In genomic region chr1:135843519-135844262, GRCm38 (mm10) we compare ENCODE assay signal across 30 mouse cellular contexts. TPM values are rescaled to one million over a fixed set of nuclear protein-coding genes. Genes with fewer than 3 reads are reported as not detected.
DNase-seq lines count a peak whose midpoint lies in the region; ATAC-seq and TF ChIP-seq lines count a peak whose summit lies in the region.
"Had no signal": no experiment of that assay in that cellular context is flagged by ENCODE, and none has a peak within 500 bp of the region (broad histone marks: within the 10 kb centered on the region; RNA-seq: fewer than 3 reads in every experiment).

No protein-coding gene starts in this region.

- TF ChIP-seq RAD21 in CH12.LX (IDR thresholded peaks at IDR 0.05; ENCODE audit: low read depth, low read length): no peak

- dilution Hi-C loops in CH12.LX (cut with MboI; ENCODE audit: extremely low pct_ligation_motif_present, extremely low pct_unique_long_range_greater_than_20kb, low sequenced_read_pairs): no loop called here

- ATAC-seq in heart, embryonic 12.5 days (ENCODE audit: insufficient number of reproducible peaks, low FRiP score): no peak
- ATAC-seq in heart, embryonic 15.5 days (replicated peaks; ENCODE audit: insufficient number of reproducible peaks, insufficient read depth, low FRiP score, low read depth): no peak
- 0 out of 2 replicates have a peak, but pooled peaks have one; percentile 22 for ATAC-seq in monocyte, adult 5-6 weeks (replicated peaks; ENCODE audit: insufficient number of reproducible peaks, low FRiP score, low TSS enrichment, poor library complexity, severe bottlenecking)
- ATAC-seq: forebrain, embryonic 13.5 days; hindbrain, embryonic 16.5 days; midbrain, embryonic 15.5 days; Patski had no signal

- peak overlapping the region; percentile 21 for H3K9ac ChIP-seq in heart, embryonic 12.5 days
- H3K9ac ChIP-seq in CH12.LX (ENCODE audit: insufficient read depth, low read depth): no peak overlapping the region
- peak overlapping the region; percentile 24; the same call in 1 of the 2 replicates for H3K9ac ChIP-seq in heart, embryonic 15.5 days
- H3K9ac ChIP-seq: embryonic facial prominence, embryonic 15.5 days; forebrain, embryonic 13.5 days; kidney, embryonic 15.5 days; limb, embryonic 13.5 days; midbrain, embryonic 15.5 days; neural tube, embryonic 13.5 days had no signal

- no peak for TF ChIP-seq POLR2A in CH12.LX (IDR thresholded peaks at IDR 0.05; ENCODE audit: low read depth, low read length)

- H3K4me2 ChIP-seq in heart, embryonic 12.5 days: peak overlapping the region; percentile 26
- H3K4me2 ChIP-seq in CH12.LX (ENCODE audit: insufficient read depth, low read depth, poor library complexity, severe bottlenecking): no peak overlapping the region
- peak overlapping the region; percentile 58 for H3K4me2 ChIP-seq in heart, embryonic 15.5 days
- H3K4me2 ChIP-seq: embryonic facial prominence, embryonic 15.5 days; forebrain, embryonic 13.5 days; kidney, embryonic 15.5 days; limb, embryonic 13.5 days; liver, embryonic 11.5 days; midbrain, embryonic 15.5 days; neural tube, embryonic 13.5 days had no signal

- peaks cover 93% of the 10 kb centered on the region for H3K4me1 ChIP-seq in heart, embryonic 12.5 days (replicated peaks)
- peaks cover 32 to 79% of the 10 kb centered on the region in 2 experiments for H3K4me1 ChIP-seq in CH12.LX (ENCODE audit: control insufficient read depth in 1 of 2, insufficient read depth in 2 of 2)
- H3K4me1 ChIP-seq in heart, embryonic 15.5 days (replicated peaks): peaks cover 81% of the 10 kb centered on the region
- H3K4me1 ChIP-seq: forebrain, embryonic 13.5 days; midbrain, embryonic 15.5 days had no signal

- no peak for DNase-seq in heart, adult 9 months (ENCODE audit: low spot score in 2 of 2)
- peak; percentile 67 for DNase-seq in CH12.LX (ENCODE audit: extremely low read depth)
- DNase-seq in cerebellum, adult 11 months: no peak
- DNase-seq in lung, postnatal 36 days: no peak
- DNase-seq: adrenal gland, postnatal 10 days; cerebellum, adult 9-10 months; gastrocnemius, postnatal 14 days; kidney, adult 18-20 months; right cerebral cortex, postnatal 4 days; thymus, adult 2 months; thymus, postnatal 36 days had no signal

- no peak; the same call in 1 of the 2 replicates for TF ChIP-seq EP300 in CH12.LX (IDR thresholded peaks at IDR 0.05; ENCODE audit: low read length)

- no peaks in the 10 kb centered on the region for H3K79me2 ChIP-seq in CH12.LX (replicated peaks; ENCODE audit: control insufficient read depth, extremely low read depth, insufficient read depth, poor library complexity, severe bottlenecking)

- no peaks in the 10 kb centered on the region for H3K27me3 ChIP-seq in heart, embryonic 12.5 days (replicated peaks)
- H3K27me3 ChIP-seq in CH12.LX (replicated peaks): no peaks in the 10 kb centered on the region
- H3K27me3 ChIP-seq in heart, embryonic 15.5 days: no peaks in the 10 kb centered on the region
- H3K27me3 ChIP-seq: embryonic facial prominence, embryonic 15.5 days; forebrain, embryonic 13.5 days; kidney, embryonic 15.5 days; limb, embryonic 13.5 days; midbrain, embryonic 15.5 days; neural tube, embryonic 13.5 days; Patski had no signal

- 80% methylated on average over 10 of the region's 10 CpGs for WGBS in heart, embryonic 12.5 days
- 75% methylated on average over 10 of the region's 10 CpGs for WGBS in heart, embryonic 15.5 days

- H3K36me3 ChIP-seq in heart, embryonic 12.5 days: peaks cover 91% of the 10 kb centered on the region
- peaks cover 0 to 10% of the 10 kb centered on the region in 2 experiments for H3K36me3 ChIP-seq in CH12.LX (replicated peaks in 1 of 2; ENCODE audit: control insufficient read depth in 1 of 2, insufficient read depth in 1 of 2, low read length in 1 of 2)
- peaks cover 22% of the 10 kb centered on the region for H3K36me3 ChIP-seq in heart, embryonic 15.5 days
- H3K36me3 ChIP-seq: embryonic facial prominence, embryonic 15.5 days; hindbrain, embryonic 10.5 days; kidney, embryonic 15.5 days; limb, embryonic 13.5 days; midbrain, embryonic 15.5 days; neural tube, embryonic 13.5 days had no signal

- no peak overlapping the region for H3K4me3 ChIP-seq in heart, embryonic 12.5 days
- H3K4me3 ChIP-seq in CH12.LX (replicated peaks in 1 of 3; ENCODE audit: low read depth in 2 of 3, low read length in 2 of 3, poor library complexity in 1 of 3): peak overlapping the region in 1 of 3 experiments; percentile 26
- peak overlapping the region; percentile 57; the same call in 1 of the 2 replicates for H3K4me3 ChIP-seq in heart, embryonic 15.5 days
- H3K4me3 ChIP-seq: embryonic facial prominence, embryonic 15.5 days; forebrain, embryonic 13.5 days; hindbrain, embryonic 10.5 days; kidney, embryonic 15.5 days; layer of hippocampus, adult 2 months; left cerebral cortex, adult 2 months; limb, embryonic 13.5 days; midbrain, embryonic 15.5 days; neural tube, embryonic 13.5 days had no signal

- TF ChIP-seq CTCF in CH12.LX (conservative IDR thresholded peaks at IDR 0.05 in 1 of 2, IDR thresholded peaks at IDR 0.05 in 1 of 2; ENCODE audit: low read depth in 2 of 2, low read length in 2 of 2): no peak

- H3K9me3 ChIP-seq in heart, embryonic 12.5 days (replicated peaks): no peaks in the 10 kb centered on the region
- H3K9me3 ChIP-seq in CH12.LX (replicated peaks; ENCODE audit: low read length): no peaks in the 10 kb centered on the region
- H3K9me3 ChIP-seq in heart, embryonic 15.5 days (replicated peaks): no peaks in the 10 kb centered on the region
- H3K9me3 ChIP-seq: embryonic facial prominence, embryonic 15.5 days; forebrain, embryonic 13.5 days; hindbrain, embryonic 10.5 days; kidney, embryonic 15.5 days; limb, embryonic 13.5 days; megakaryocyte, embryonic 14.5 days; midbrain, embryonic 15.5 days; neural tube, embryonic 13.5 days had no signal

- in situ Hi-C loops in CH12.LX (cut with MboI; ENCODE audit: low pct_ligation_motif_present, low pct_unique_long_range_greater_than_20kb, low sequenced_read_pairs): no loop called here

- H3K27ac ChIP-seq in heart, embryonic 12.5 days (ENCODE audit: poor library complexity, severe bottlenecking): peak overlapping the region; percentile 67
- no peak overlapping the region for H3K27ac ChIP-seq in CH12.LX (ENCODE audit: insufficient read depth, low read depth)
- peak overlapping the region; percentile 90 for H3K27ac ChIP-seq in heart, embryonic 15.5 days
- H3K27ac ChIP-seq: embryonic facial prominence, embryonic 15.5 days; forebrain, embryonic 13.5 days; hindbrain, embryonic 10.5 days; kidney, embryonic 15.5 days; layer of hippocampus, adult 2 months; left cerebral cortex, adult 2 months; limb, embryonic 13.5 days; midbrain, embryonic 15.5 days; neural tube, embryonic 13.5 days had no signal

TF ChIP-seq in CH12.LX, 34 proteins besides CTCF, POLR2A, EP300 and RAD21:
- TF ChIP-seq SIN3A (IDR thresholded peaks at IDR 0.05; ENCODE audit: low read length) (no peak), MAFK (IDR thresholded peaks at IDR 0.05; ENCODE audit: insufficient replicate concordance, low read length) (no peak), MEF2A (IDR thresholded peaks at IDR 0.05; ENCODE audit: borderline replicate concordance, low read depth, low read length) (peak; percentile 98), TCF12 (IDR thresholded peaks at IDR 0.05; ENCODE audit: low read depth, low read length) (peak; percentile 77; the same call in 1 of the 2 replicates), KAT2A (IDR thresholded peaks at IDR 0.05; ENCODE audit: insufficient replicate concordance, low read length) (no peak), CHD1 (IDR thresholded peaks at IDR 0.05; ENCODE audit: low read depth, low read length) (no peak), MAZ (IDR thresholded peaks at IDR 0.05; ENCODE audit: low read depth, low read length) (0 out of 2 replicates have a peak, but pooled peaks have one; percentile 58), CHD2 (IDR thresholded peaks at IDR 0.05; ENCODE audit: low read length) (no peak), ETS1 (conservative IDR thresholded peaks at IDR 0.05; ENCODE audit: low read depth, low read length) (peak; percentile 75), BHLHE40 (IDR thresholded peaks at IDR 0.05; ENCODE audit: low read depth, low read length) (0 out of 2 replicates have a peak, but pooled peaks have one; percentile 20)
TF ChIP-seq in CH12.LX: peak in this region for 5.

RNA-seq across cellular contexts. Expression of gene Tnnt2, which starts 7.5 kb away (rescaled TPM):
- polyA plus RNA-seq in heart, embryonic 12.5 days (2016; fragmentation: Nextera tagmentation; extraction: Ambion mirVana): 5,319 and 5,490 TPM in 2 replicates
- 5.5 and 8.6 TPM in 2 replicates for total RNA-seq in CH12.LX (2012; rRNA removed)
- 3.6 and 5.0 TPM in 2 replicates for total RNA-seq in CH12.LX (2014; rRNA removed)
- polyA plus RNA-seq in CH12.LX (2012; ENCODE audit: insufficient read length, low read depth): 31.1 and 32.5 TPM in 2 replicates
- polyA plus RNA-seq in heart, embryonic 15.5 days (2015; fragmentation: Nextera tagmentation; extraction: Ambion mirVana): 7,410 and 9,283 TPM in 2 replicates
- not detected in 3 replicates for total RNA-seq in monocyte, adult 5-6 weeks (2017)
- total RNA-seq: common myeloid progenitor, adult 5-6 weeks; granulocyte monocyte progenitor cell, adult 5-6 weeks; MEL had no signal

RNA-seq across cellular contexts. Expression of gene Lad1, which starts 25.3 kb away (rescaled TPM):
- 3.0 and 3.3 TPM in 2 replicates for polyA plus RNA-seq in heart, embryonic 12.5 days (2016; fragmentation: Nextera tagmentation; extraction: Ambion mirVana)
- total RNA-seq in CH12.LX (2012; rRNA removed) (0.13 TPM in 1 of 2 replicates, not detected in the other), CH12.LX (2014; rRNA removed) (0.24 TPM in 1 of 2 replicates, not detected in the other)
- 0.17 and 0.25 TPM in 2 replicates for polyA plus RNA-seq in CH12.LX (2012; ENCODE audit: insufficient read length, low read depth)
- 3.2 and 5.8 TPM in 2 replicates for polyA plus RNA-seq in heart, embryonic 15.5 days (2015; fragmentation: Nextera tagmentation; extraction: Ambion mirVana)
- 0.29 TPM in 1 of 3 replicates, not detected in the others for total RNA-seq in monocyte, adult 5-6 weeks (2017)
- total RNA-seq: common myeloid progenitor, adult 5-6 weeks; granulocyte monocyte progenitor cell, adult 5-6 weeks; MEL had no signal

Comparison
In these comparisons a context has a peak if more than half of its experiments do, and no peak if none do; other contexts are left out.
1. RNA of gene Tnnt2, which starts 7.5 kb away (polyA plus RNA-seq): 7,410 to 9,283 TPM in heart, embryonic 15.5 days and 5,319 to 5,490 TPM in heart, embryonic 12.5 days; 31.1 to 32.5 TPM in CH12.LX; every median in the first group is over 100 times any median in the second.